Mouse (Mus musculus): ENCODE data around the gene Nadk2.

Gene Nadk2

DNA sequence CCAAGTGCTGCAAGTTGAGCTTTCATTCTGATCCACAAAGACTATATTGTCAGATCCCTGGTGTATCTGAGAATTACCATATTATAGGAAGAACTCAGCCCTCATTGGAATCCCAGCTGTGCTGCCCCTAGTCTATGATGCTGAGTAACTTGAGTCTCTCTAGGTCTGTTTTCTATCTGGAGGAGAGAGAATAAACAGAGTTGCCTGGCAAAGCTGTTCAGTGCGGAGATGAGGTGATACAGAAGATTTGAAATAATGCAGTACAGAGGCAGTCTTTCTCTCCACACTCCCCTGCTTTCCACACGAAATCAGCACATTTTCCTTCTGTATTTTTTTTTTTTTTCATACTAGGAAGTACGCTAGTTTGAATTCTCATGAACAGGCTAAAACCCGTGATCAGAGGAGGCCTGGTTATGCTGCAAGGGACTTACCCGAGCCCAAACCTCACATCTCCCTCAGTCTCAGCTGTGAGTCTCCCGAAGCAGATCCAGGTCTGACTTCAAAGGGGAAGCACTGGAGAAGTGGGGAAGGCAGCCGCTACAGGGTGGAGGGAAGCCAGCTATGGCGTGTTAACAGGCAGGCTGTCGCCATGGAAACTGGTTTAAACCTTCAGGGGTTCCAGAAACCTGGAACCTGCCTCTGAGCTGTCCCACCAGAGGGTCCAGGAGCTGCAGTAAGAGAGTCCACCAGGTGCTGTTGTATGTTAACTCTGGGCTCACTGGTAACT lies 59.9 kb downstream of the Nadk2 start:
- peak; percentile 60 for DNase-seq (ENCODE audit: low spot score)

DNA sequence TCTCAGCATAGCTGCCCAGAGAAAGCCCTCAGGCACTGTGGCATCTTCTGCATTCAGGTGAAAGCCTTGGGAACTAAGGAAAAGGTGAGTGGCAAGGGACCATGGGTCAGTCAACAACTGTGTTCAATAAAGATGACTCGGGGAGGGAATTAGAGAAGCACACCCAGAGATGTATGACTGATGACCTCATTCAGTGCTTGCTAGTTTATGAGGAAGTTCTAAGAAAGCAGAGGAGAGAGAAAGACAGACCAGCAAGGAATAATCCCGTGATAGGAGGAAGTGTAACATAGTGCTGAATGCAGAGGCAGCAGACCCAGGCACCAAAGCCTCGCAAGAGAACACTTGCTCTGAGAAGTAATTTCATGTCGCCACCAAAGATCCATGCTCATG lies 60.4 kb downstream of the Nadk2 start:
- DNase-seq (ENCODE audit: low spot score), result no peak

GRCm38 (mm10) chr15:9132693-9133443 lies 61.8 kb downstream of the Nadk2 start:
- peak; percentile 75 for DNase-seq (ENCODE audit: low spot score)

DNA sequence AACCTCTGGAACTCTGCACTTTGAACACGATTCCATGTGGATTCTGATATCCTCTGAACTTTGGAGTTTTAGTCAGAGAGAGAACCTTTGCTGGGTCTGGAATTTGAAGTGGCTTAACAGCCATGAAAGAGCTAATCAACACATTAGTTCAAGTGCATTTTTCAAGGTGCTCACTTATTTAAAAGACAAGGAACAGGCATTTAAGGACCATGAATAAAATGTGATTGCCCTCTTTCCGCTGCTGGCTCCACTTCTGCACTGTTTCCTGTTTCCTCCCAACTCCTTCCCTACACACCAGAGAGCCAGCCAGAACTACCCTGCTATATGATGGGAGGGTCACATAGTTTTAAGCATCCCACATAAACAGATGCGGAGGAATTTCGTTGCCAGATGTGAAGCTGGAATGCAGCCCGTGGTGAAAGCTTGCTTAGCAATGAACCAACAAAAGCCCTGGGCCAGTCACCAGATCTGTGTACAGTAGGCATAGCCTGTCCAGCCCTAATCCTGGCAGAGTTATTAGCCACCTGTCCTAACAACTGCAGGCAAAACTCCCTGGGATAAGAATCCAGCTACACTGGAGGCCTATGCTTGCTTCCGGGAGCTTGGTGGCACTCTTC lies 63.9 kb downstream of the Nadk2 start:
- peak; percentile 21 for DNase-seq (ENCODE audit: low spot score)

GRCm38 (mm10) chr15:9139447-9139846 lies 68.4 kb downstream of the Nadk2 start:
- DNase-seq (ENCODE audit: low spot score), result peak; percentile 23

DNA sequence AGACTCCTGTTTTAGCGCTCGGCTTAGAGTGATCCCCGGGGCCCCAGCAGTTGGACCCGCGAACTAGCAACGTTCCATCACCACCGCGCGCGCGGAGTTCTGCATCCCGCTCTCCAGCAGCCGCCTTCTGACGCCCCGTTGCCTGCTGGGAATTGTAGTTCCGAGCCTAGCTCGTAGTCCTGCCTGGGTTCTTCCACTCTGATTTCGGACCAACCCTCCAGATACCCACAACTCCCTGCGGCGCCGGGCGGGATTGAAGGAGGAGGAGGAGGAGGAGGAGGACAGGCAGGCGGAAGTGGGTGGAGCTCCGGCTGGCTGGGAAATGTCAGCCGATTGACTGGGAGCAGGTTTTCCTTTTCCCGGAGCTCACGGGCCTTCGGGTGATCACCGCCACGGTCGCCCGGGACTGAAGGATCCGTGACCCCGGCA lies 69.2 kb downstream of the Nadk2 start, which contains the start of gene Lmbrd2:
Gene Lmbrd2, plus strand, starts transcription at position 299 of the 429 bp plus-strand sequence.
- DNase-seq (ENCODE audit: low spot score), result peak; percentile 99

DNA sequence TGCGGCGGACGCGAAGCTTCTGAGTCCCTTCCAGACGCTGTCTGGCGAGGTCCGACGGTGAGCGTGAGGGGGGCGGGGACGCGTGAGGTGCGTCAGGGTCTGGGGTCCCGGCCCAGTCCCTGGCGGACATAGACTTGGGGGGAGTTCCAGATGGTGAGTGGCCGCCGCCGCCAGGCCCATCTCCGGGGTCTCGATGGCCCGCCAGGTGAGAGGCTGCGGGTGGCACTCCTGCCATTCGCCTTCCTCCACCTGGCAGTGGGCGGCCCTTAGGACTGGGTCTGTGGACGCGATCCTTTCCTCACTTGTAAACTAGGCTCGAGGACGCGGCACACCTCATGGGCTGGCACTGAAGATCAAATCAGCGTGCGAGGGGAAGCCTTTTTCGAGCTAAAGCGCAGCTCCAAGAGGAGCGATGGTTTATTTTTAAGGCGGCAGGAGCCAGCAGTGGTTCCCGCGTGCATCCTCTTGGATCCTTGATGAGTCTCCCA lies 69.7 kb downstream of the Nadk2 start:
- peak; percentile 66 for DNase-seq (ENCODE audit: low spot score)

GRCm38 (mm10) chr15:9155325-9155724 lies 84.3 kb downstream of the Nadk2 start, which contains the start of gene Skp2:
Skp2 (minus strand) TSS chr15:9155425.
- DNase-seq (ENCODE audit: low spot score), result no peak

Data from MN1 (cell line).